Mouse (Mus musculus): Measurements from ENCODE around the gene Npas1.

Npas1 gene

GRCm38 (mm10) chr7:16418713-16419112 lies 58.8 kb downstream of the Npas1 start:
- DNase-seq (ENCODE audit: low spot score in 2 of 2): no peak

- DNase-seq (ENCODE audit: low spot score in 2 of 2): no peak
Measured at GRCm38 (mm10) chr7:16417141-16417771, 60.3 kb downstream of the Npas1 start.

- no peak for DNase-seq (ENCODE audit: low spot score in 2 of 2)
Measured at GRCm38 (mm10) chr7:16415426-16415825, 62.1 kb downstream of the Npas1 start.

GRCm38 (mm10) chr7:16412930-16413329 lies 64.6 kb downstream of the Npas1 start:
- no peak for DNase-seq (ENCODE audit: low spot score in 2 of 2)

- no peak for DNase-seq (ENCODE audit: low spot score in 2 of 2)
Measured at GRCm38 (mm10) chr7:16412220-16412896, 65.2 kb downstream of the Npas1 start.

- DNase-seq (ENCODE audit: low spot score in 2 of 2): no peak
Measured at GRCm38 (mm10) chr7:16411100-16411499, 66.4 kb downstream of the Npas1 start.

- no peak for DNase-seq (ENCODE audit: low spot score in 2 of 2)
Measured at GRCm38 (mm10) chr7:16406978-16407377, 70.5 kb downstream of the Npas1 start.

All from spleen, postnatal 4 days (tissue).